Mouse (Mus musculus) midbrain, postnatal 0 days (tissue): Measurements from ENCODE around the gene Bnc2. TPM values are rescaled to one million over a fixed set of nuclear protein-coding genes. Genes with fewer than 3 reads are reported as not detected.

Source experiments
- ATAC-seq: fragments of 200-750 bp; cut with Nextera tagmentation; 2 replicates; pipeline ENCODE4 v1.8.0; 2017; ENCODE audit warnings: moderate number of reproducible peaks, mild to moderate bottlenecking, moderate TSS enrichment, moderate library complexity; ENCODE audit not compliant: low FRiP score
- DNase-seq: peaks from one replicate; pipeline ENCODE4 v3.0.0-alpha.2; 2015; ENCODE audit warnings: low spot score
- H3K27ac ChIP-seq: fragments of 300-500 bp; sonication (generic); 2 replicates; pipeline ENCODE4 v1.5.1; 2014; ENCODE audit warnings: low read depth, mild to moderate bottlenecking, low read length, mixed read lengths
- H3K27me3 ChIP-seq: fragments of 300-500 bp; sonication (generic); 2 replicates; pipeline ENCODE4 v1.6.1; 2014; ENCODE audit warnings: low read length, control low read depth, mixed read lengths; ENCODE audit not compliant: insufficient read depth
- H3K36me3 ChIP-seq: fragments of 300-500 bp; sonication (generic); 2 replicates; pipeline ENCODE4 v1.6.1; 2014; ENCODE audit warnings: low read length, control low read depth, mixed read lengths; ENCODE audit not compliant: insufficient read depth
- H3K4me1 ChIP-seq: fragments of 300-500 bp; sonication (generic); 2 replicates; pipeline ENCODE4 v1.6.1; 2014; ENCODE audit warnings: mild to moderate bottlenecking, control low read depth, antibody characterized with exemption, low read length, mixed read lengths; ENCODE audit not compliant: insufficient read depth
- H3K4me2 ChIP-seq: fragments of 300-500 bp; sonication (generic); 2 replicates; pipeline ENCODE4 v1.6.1; 2014; ENCODE audit warnings: low read depth, mild to moderate bottlenecking, low read length, mixed read lengths; ENCODE audit not compliant: poor library complexity, severe bottlenecking
- H3K4me3 ChIP-seq: fragments of 300-500 bp; sonication (generic); 2 replicates; pipeline ENCODE4 v1.5.1; 2014; ENCODE audit warnings: low read depth, mild to moderate bottlenecking, low read length, moderate library complexity
- H3K9ac ChIP-seq: fragments of 300-500 bp; sonication (generic); replicated peaks from 2 replicates; pipeline ENCODE4 v1.6.1; 2014; ENCODE audit warnings: mild to moderate bottlenecking, low read length, moderate library complexity, mixed read lengths; ENCODE audit not compliant: poor library complexity, severe bottlenecking
- H3K9me3 ChIP-seq: fragments of 300-500 bp; sonication (generic); 2 replicates; pipeline ENCODE4 v1.6.1; 2016; ENCODE audit warnings: low read length, control low read depth
- CTCF ChIP-seq: IDR thresholded peaks from 2 replicates; pipeline ENCODE4 v1.5.1; 2016; ENCODE audit warnings: antibody characterized with exemption, mild to moderate bottlenecking
- WGBS: fragments of 180-500 bp; shearing (Covaris S2); extraction: QIAGEN DNeasy Blood & Tissue Kit; methylation state at CpG from one replicate; pipeline ENCODE4 v1.1.7; 2014; 5-methylcytosine and 5-hydroxymethylcytosine counted together
- polyA plus RNA-seq: library from polyadenylated mRNA; unstranded; fragments of >200 nt; fragmentation: Nextera tagmentation; extraction: Ambion mirVana; gene quantifications from 2 replicates; pipeline ENCODE4 v1.2.1, GENCODE M21; 2015
- total RNA-seq: library from RNA; depleted of rRNA; stranded (reverse); fragments of >200 nt; gene quantifications from 2 replicates; pipeline ENCODE4 v1.2.3, GENCODE M21; 2014

The Bnc2 gene
- total and polyA plus RNA-seq, 2 experiments from 2014 or later = 14.1 to 27.5 TPM

- Histone ChIP-seq H3K4me1 (peaks cover 2% of the 10 kb centered on the region; the same call in 1 of the 2 replicates), H3K4me3 (no peak overlapping the region), H3K27ac (no peak overlapping the region), H3K9ac (no peak overlapping the region), H3K27me3 (peaks cover 4% of the 10 kb centered on the region; the same call in 1 of the 2 replicates), H3K9me3 (no peaks in the 10 kb centered on the region), H3K36me3 (no peaks in the 10 kb centered on the region), H3K4me2 (no peak overlapping the region)
- 44% methylated on average over 2 of the region's 2 CpGs for WGBS
- DNase-seq (no peak), ATAC-seq (no peak)
- no peak for TF ChIP-seq CTCF
These were observed 146.7 kb downstream of the Bnc2 start for GRCm38 (mm10) chr4:84528358-84528757.

GRCm38 (mm10) chr4:84527066-84527933 is 147.8 kb downstream of the Bnc2 start:
- ATAC-seq (no peak), DNase-seq (no peak)
- WGBS = 17% methylated on average over 15 of the region's 15 CpGs
- Histone ChIP-seq H3K4me1 (peaks cover 3% of the 10 kb centered on the region; the same call in 1 of the 2 replicates), H3K27me3 (peaks cover 4% of the 10 kb centered on the region; the same call in 1 of the 2 replicates), H3K9me3 (no peaks in the 10 kb centered on the region), H3K4me2 (no peak overlapping the region), H3K9ac (no peak overlapping the region), H3K36me3 (no peaks in the 10 kb centered on the region), H3K4me3 (no peak overlapping the region), H3K27ac (no peak overlapping the region)
- no peak for TF ChIP-seq CTCF

GRCm38 (mm10) chr4:84523651-84524221 is 151.3 kb downstream of the Bnc2 start:
- no peaks in the 10 kb centered on the region for H3K9me3 ChIP-seq
- no peak overlapping the region for H3K4me2 ChIP-seq
- no peak overlapping the region for H3K4me3 ChIP-seq
- H3K4me1 ChIP-seq = peaks cover 3% of the 10 kb centered on the region; the same call in 1 of the 2 replicates
- H3K27ac ChIP-seq = no peak overlapping the region
- DNase-seq (peak; percentile 36), ATAC-seq (no peak)
- peaks cover 4% of the 10 kb centered on the region; the same call in 1 of the 2 replicates for H3K27me3 ChIP-seq
- H3K36me3 ChIP-seq = no peaks in the 10 kb centered on the region
- 40% methylated on average over 4 of the region's 4 CpGs for WGBS
- no peak overlapping the region for H3K9ac ChIP-seq
- TF ChIP-seq CTCF = no peak

- H3K9ac ChIP-seq = no peak overlapping the region
- no peak overlapping the region for H3K4me3 ChIP-seq
- H3K4me2 ChIP-seq = no peak overlapping the region
- H3K36me3 ChIP-seq = no peaks in the 10 kb centered on the region
- H3K27ac ChIP-seq = no peak overlapping the region
- peaks cover 4% of the 10 kb centered on the region; the same call in 1 of the 2 replicates for H3K27me3 ChIP-seq
- whole genome bisulfite sequencing = 20% methylated on average over 5 of the region's 5 CpGs
- TF ChIP-seq CTCF = no peak
- H3K9me3 ChIP-seq = no peaks in the 10 kb centered on the region
- H3K4me1 ChIP-seq = peaks cover 3% of the 10 kb centered on the region; the same call in 1 of the 2 replicates
- ATAC-seq (no peak), DNase-seq (no peak)
These were observed 151.9 kb downstream of the Bnc2 start for GRCm38 (mm10) chr4:84523211-84523610.

- H3K36me3 ChIP-seq = no peaks in the 10 kb centered on the region
- no peaks in the 10 kb centered on the region for H3K9me3 ChIP-seq
- WGBS = 82% methylated on average over 5 of the region's 5 CpGs
- peaks cover 3% of the 10 kb centered on the region; the same call in 1 of the 2 replicates for H3K4me1 ChIP-seq
- no peak overlapping the region for H3K9ac ChIP-seq
- TF ChIP-seq CTCF = no peak
- H3K4me3 ChIP-seq = no peak overlapping the region
- H3K4me2 ChIP-seq = no peak overlapping the region
- no peak for ATAC-seq
- H3K27ac ChIP-seq = no peak overlapping the region
- H3K27me3 ChIP-seq = no peaks in the 10 kb centered on the region
- no peak for DNase-seq
These were observed 153.5 kb downstream of the Bnc2 start for GRCm38 (mm10) chr4:84521562-84521961.

GRCm38 (mm10) chr4:84510466-84510865 is 164.6 kb downstream of the Bnc2 start:
- no peaks in the 10 kb centered on the region for H3K4me1 ChIP-seq
- H3K4me2 ChIP-seq = no peak overlapping the region
- H3K9me3 ChIP-seq = no peaks in the 10 kb centered on the region
- H3K36me3 ChIP-seq = no peaks in the 10 kb centered on the region
- H3K27me3 ChIP-seq = no peaks in the 10 kb centered on the region
- H3K27ac ChIP-seq = no peak overlapping the region
- ATAC-seq (no peak), DNase-seq (peak; percentile 29)
- H3K9ac ChIP-seq = no peak overlapping the region
- TF ChIP-seq CTCF = no peak
- no peak overlapping the region for H3K4me3 ChIP-seq
- 80% methylated on average over 1 of the region's 1 CpGs for WGBS
